Mouse (Mus musculus): Measurements from ENCODE around the gene Pus7l. TPM values are rescaled to one million over a fixed set of nuclear protein-coding genes. Genes with fewer than 3 reads are reported as not detected.
A peak's percentile ranks its signal among the peaks of the same experiment; 100 is the strongest.

Pus7l gene
- polyA plus RNA-seq, 1 experiment from 2014 or later: 5.2 TPM

DNA sequence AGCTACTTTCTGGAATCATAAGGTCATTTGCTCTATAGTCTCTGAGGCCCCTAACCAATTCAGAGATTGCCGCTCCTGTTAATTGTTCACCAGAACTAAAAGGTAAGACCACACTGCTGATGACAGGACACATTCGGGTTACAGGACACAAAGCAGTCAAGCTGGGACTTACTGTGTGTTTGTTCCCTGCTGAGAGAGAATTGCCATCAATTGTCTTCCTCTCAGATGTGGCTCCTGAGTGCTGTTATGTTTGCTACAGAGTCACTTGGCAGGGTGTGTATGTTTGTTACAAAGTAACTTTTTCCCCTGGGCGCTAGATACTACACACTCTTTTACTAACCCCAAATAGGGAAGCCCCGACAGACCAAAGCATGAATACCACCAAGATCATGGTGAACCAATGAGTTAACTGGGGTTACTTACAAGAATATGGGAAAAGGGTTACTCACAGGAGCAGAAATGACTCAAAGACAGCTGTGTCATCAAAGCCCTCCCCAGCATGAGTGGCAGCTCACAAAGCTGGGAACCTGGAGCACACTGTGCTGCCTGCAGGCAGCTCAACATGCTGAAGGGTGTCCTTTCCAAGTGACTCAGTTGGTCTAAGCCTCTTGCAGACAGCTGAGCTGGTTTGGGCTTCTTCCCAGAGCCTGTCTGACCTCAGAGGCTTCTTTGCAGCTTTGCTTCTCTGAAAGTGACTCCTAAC is 31.4 kb upstream of the Pus7l start:
- 65% methylated on average over 4 of the region's 4 CpGs for WGBS
- Histone ChIP-seq H3K9me3 (replicated peaks; ENCODE audit: control insufficient read depth, low read length) (no peaks in the 10 kb centered on the region), H3K36me3 (ENCODE audit: control insufficient read depth, insufficient read depth, low read length) (peaks cover 13% of the 10 kb centered on the region), H3K9ac (ENCODE audit: low read length) (no peak overlapping the region), H3K27ac (ENCODE audit: low read depth, low read length) (no peak overlapping the region), H3K4me1 (ENCODE audit: control insufficient read depth, insufficient read depth, low read length) (no peaks in the 10 kb centered on the region), H3K4me3 (ENCODE audit: low read depth, low read length) (no peak overlapping the region), H3K27me3 (replicated peaks; ENCODE audit: control insufficient read depth, insufficient read depth, low read length) (no peaks in the 10 kb centered on the region), H3K4me2 (ENCODE audit: low read length) (no peak overlapping the region)
- no peak for DNase-seq (ENCODE audit: low spot score)
- no peak for ATAC-seq

DNA sequence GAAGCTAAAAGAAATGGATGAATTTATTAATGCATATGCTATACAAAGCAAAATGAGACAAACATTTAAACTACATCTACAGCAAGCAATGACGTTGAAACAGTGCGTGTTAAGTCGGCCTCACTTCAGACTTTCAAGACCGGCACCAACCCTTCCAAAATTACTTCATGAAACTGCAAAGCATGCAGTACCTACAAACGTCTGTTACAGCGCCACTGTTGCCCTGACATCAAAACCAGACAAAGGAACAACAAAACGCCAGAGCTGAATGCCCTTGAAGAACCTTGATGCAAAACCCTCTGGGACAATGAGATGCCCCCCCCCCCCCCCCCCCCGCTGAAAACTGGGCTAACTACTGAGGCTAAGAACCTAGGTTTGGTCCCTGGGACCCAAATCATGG is 29.4 kb upstream of the Pus7l start:
- Histone ChIP-seq H3K27ac (ENCODE audit: low read depth, low read length) (no peak overlapping the region), H3K4me2 (ENCODE audit: low read length) (no peak overlapping the region), H3K27me3 (replicated peaks; ENCODE audit: control insufficient read depth, insufficient read depth, low read length) (no peaks in the 10 kb centered on the region), H3K4me1 (ENCODE audit: control insufficient read depth, insufficient read depth, low read length) (no peaks in the 10 kb centered on the region), H3K9me3 (replicated peaks; ENCODE audit: control insufficient read depth, low read length) (no peaks in the 10 kb centered on the region), H3K9ac (ENCODE audit: low read length) (no peak overlapping the region), H3K36me3 (ENCODE audit: control insufficient read depth, insufficient read depth, low read length) (no peaks in the 10 kb centered on the region), H3K4me3 (ENCODE audit: low read depth, low read length) (no peak overlapping the region)
- ATAC-seq (no peak), DNase-seq (ENCODE audit: low spot score) (no peak)
- 63% methylated on average over 8 of the region's 8 CpGs for WGBS

DNA sequence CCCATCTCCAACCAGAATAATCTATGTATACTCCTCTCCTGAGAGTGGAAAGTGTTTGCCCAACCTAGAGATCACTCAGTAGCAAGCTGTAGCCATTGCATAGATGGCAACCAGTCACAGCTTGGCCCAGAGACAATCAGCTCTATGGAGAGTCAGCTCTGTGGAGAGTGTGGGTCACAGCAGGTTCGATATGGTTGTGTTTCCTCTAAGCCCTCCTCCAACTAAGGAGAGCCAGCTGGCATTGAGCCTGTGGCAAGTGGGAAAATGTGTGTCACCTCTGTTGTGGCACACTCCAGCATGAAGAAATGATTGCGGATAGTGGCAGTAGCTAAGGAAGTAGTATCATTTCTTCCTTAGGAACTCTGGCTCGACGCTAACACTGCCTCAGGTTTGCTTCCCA is 28.2 kb upstream of the Pus7l start:
- 82% methylated on average over 4 of the region's 4 CpGs for WGBS
- Histone ChIP-seq H3K27ac (ENCODE audit: low read depth, low read length) (no peak overlapping the region), H3K27me3 (replicated peaks; ENCODE audit: control insufficient read depth, insufficient read depth, low read length) (no peaks in the 10 kb centered on the region), H3K36me3 (ENCODE audit: control insufficient read depth, insufficient read depth, low read length) (no peaks in the 10 kb centered on the region), H3K9me3 (replicated peaks; ENCODE audit: control insufficient read depth, low read length) (no peaks in the 10 kb centered on the region), H3K4me2 (ENCODE audit: low read length) (no peak overlapping the region), H3K4me3 (ENCODE audit: low read depth, low read length) (no peak overlapping the region), H3K9ac (ENCODE audit: low read length) (no peak overlapping the region), H3K4me1 (ENCODE audit: control insufficient read depth, insufficient read depth, low read length) (no peaks in the 10 kb centered on the region)
- DNase-seq (ENCODE audit: low spot score): no peak
- ATAC-seq: no peak

DNA sequence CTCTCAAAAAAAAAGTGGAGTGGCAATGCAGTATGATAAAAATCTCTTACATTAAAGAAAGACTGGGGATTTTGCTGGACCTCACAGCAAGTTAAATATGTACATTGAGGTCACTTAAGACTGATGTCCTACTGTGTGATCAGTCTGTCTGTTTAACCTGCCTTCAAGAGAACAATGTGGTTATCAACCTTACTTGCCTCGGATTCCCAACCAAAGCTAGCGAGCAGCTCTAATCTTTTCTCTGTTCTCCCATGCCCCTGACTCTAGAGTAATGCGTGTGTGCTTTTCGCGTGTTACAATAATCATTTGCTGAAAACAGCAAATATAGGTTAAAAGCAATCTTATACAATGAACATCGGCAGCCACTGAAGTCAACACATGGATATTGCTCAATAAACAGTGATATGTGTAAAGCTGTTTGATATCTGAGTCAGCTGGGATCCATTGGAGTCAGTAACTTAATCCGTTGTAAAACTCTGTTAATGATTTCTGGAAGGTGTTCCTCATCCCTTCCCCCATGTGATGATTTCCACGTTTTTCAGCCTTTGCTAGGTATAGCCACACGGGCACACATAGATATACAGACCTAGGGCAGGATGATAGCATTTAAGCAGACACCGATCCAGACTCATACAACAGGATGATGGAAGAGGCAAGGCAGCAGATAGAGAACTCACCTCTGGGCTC is 25.3 kb upstream of the Pus7l start:
- H3K4me1 ChIP-seq (ENCODE audit: control insufficient read depth, insufficient read depth, low read length): no peaks in the 10 kb centered on the region
- no peak overlapping the region for H3K27ac ChIP-seq (ENCODE audit: low read depth, low read length)
- H3K9ac ChIP-seq (ENCODE audit: low read length): no peak overlapping the region
- WGBS: 90% methylated on average over 10 of the region's 10 CpGs
- H3K4me3 ChIP-seq (ENCODE audit: low read depth, low read length): no peak overlapping the region
- no peak overlapping the region for H3K4me2 ChIP-seq (ENCODE audit: low read length)
- no peak for DNase-seq (ENCODE audit: low spot score)
- no peaks in the 10 kb centered on the region for H3K9me3 ChIP-seq (replicated peaks; ENCODE audit: control insufficient read depth, low read length)
- no peaks in the 10 kb centered on the region for H3K36me3 ChIP-seq (ENCODE audit: control insufficient read depth, insufficient read depth, low read length)
- no peak for ATAC-seq
- no peaks in the 10 kb centered on the region for H3K27me3 ChIP-seq (replicated peaks; ENCODE audit: control insufficient read depth, insufficient read depth, low read length)

DNA sequence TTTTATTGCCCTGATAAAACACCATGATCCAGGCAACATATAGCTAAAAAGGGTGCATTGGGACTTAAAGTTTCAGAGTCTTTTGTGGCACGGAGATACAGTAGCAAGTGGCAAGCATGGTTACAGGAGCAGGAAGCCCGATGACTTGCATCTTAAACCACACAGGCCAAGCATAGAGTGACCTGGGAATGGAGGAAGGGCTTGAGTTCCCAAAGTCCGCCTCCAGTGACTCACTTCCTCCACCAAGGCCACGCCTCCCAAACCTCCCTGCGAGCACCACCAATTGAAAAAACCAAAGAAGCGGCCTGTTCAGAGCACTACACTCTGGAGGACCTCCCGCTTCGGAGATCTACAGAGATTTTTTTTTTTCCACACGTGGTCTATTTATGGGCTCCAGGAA is 22.5 kb upstream of the Pus7l start:
- H3K4me3 ChIP-seq (ENCODE audit: low read depth, low read length): no peak overlapping the region
- no peaks in the 10 kb centered on the region for H3K27me3 ChIP-seq (replicated peaks; ENCODE audit: control insufficient read depth, insufficient read depth, low read length)
- no peak overlapping the region for H3K9ac ChIP-seq (ENCODE audit: low read length)
- H3K4me1 ChIP-seq (ENCODE audit: control insufficient read depth, insufficient read depth, low read length): no peaks in the 10 kb centered on the region
- DNase-seq (ENCODE audit: low spot score) (no peak), ATAC-seq (no peak)
- H3K27ac ChIP-seq (ENCODE audit: low read depth, low read length): no peak overlapping the region
- H3K4me2 ChIP-seq (ENCODE audit: low read length): no peak overlapping the region
- no peaks in the 10 kb centered on the region for H3K36me3 ChIP-seq (ENCODE audit: control insufficient read depth, insufficient read depth, low read length)
- 91% methylated on average over 9 of the region's 9 CpGs for WGBS
- H3K9me3 ChIP-seq (replicated peaks; ENCODE audit: control insufficient read depth, low read length): no peaks in the 10 kb centered on the region

DNA sequence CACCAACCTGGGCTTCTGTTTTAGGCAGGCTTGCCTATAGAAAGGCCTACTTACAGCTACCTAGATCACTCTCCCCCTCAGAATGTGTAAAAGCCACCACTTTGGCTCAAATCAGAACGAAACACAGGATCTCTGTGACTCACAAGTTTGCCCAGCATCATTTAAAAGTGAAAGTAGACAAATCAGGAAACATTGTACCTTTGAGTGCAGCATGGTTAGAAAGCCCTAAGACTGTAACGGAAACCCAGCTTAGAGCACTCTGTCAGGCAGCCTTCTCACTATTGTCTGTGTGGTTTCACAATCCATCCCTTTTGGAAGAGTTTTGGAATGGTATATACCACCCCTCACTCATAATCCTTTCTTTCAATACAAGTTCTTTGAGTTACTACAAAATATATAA is 21.6 kb upstream of the Pus7l start:
- Histone ChIP-seq H3K4me3 (ENCODE audit: low read depth, low read length) (no peak overlapping the region), H3K9ac (ENCODE audit: low read length) (no peak overlapping the region), H3K4me1 (ENCODE audit: control insufficient read depth, insufficient read depth, low read length) (no peaks in the 10 kb centered on the region), H3K27me3 (replicated peaks; ENCODE audit: control insufficient read depth, insufficient read depth, low read length) (no peaks in the 10 kb centered on the region), H3K9me3 (replicated peaks; ENCODE audit: control insufficient read depth, low read length) (no peaks in the 10 kb centered on the region), H3K4me2 (ENCODE audit: low read length) (no peak overlapping the region), H3K27ac (ENCODE audit: low read depth, low read length) (no peak overlapping the region), H3K36me3 (ENCODE audit: control insufficient read depth, insufficient read depth, low read length) (no peaks in the 10 kb centered on the region)
- ATAC-seq: no peak
- no peak for DNase-seq (ENCODE audit: low spot score)
- 85% methylated on average over 2 of the region's 2 CpGs for WGBS

DNA sequence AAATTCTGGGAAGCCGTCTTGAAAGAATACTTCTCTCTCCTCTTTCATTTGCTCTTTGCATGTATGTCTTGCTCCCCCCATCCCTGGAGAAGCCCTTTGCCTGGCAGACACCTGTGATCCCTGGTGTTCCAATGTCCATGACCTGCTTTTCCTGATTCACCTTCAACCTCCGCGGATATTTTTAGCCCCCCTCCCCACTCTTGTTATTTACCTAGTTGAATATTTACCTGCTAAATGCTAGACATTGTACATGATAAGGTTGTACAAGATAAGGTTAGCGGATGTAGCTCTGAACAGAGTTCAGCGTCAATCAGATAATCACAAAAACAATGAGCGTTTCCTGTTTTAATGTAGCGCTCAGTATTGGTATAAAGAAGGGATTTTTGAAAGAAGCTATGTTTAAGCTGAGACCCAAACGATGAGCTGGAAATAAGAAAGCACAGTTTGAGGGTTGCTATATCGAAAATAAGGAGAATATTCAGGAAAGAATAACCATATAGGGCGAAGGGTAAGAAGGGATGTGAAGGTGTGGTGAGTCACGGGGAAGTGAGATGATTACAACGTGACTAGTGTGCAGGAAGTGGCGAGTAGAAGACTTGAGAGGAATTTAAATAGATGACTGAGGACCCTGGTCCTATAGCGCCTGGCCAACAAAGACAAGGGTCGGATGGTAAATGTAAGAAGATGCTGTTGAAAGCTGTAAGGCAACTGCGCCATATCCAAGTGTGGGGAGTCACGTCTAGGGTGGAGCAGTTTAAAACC is 15.7 kb upstream of the Pus7l start:
- Histone ChIP-seq H3K4me1 (ENCODE audit: control insufficient read depth, insufficient read depth, low read length) (no peaks in the 10 kb centered on the region), H3K9ac (ENCODE audit: low read length) (no peak overlapping the region), H3K27me3 (replicated peaks; ENCODE audit: control insufficient read depth, insufficient read depth, low read length) (no peaks in the 10 kb centered on the region), H3K9me3 (replicated peaks; ENCODE audit: control insufficient read depth, low read length) (no peaks in the 10 kb centered on the region), H3K36me3 (ENCODE audit: control insufficient read depth, insufficient read depth, low read length) (no peaks in the 10 kb centered on the region), H3K27ac (ENCODE audit: low read depth, low read length) (no peak overlapping the region), H3K4me3 (ENCODE audit: low read depth, low read length) (no peak overlapping the region), H3K4me2 (ENCODE audit: low read length) (no peak overlapping the region)
- no peak for ATAC-seq
- no peak for DNase-seq (ENCODE audit: low spot score)
- 85% methylated on average over 17 of the region's 17 CpGs for WGBS

DNA sequence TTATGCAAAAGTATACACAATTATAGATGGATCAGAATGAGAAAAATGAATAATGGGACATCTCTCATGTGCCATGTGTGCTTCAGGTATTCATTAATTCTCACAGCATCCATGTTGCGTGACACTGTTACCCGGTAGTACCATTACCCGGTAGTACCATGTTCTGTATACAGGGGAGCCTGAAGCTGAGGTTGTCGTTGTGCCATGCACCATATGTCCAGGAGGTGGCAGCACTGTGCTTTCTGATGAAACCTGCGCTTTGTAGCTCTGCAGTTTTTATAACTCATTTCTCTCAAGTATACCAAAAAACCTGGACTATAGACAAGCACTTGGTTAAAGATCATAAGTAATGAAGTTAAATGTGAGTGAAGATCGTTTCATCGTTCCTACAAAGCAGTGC is 14.1 kb upstream of the Pus7l start:
- peak; percentile 77 for ATAC-seq

DNA sequence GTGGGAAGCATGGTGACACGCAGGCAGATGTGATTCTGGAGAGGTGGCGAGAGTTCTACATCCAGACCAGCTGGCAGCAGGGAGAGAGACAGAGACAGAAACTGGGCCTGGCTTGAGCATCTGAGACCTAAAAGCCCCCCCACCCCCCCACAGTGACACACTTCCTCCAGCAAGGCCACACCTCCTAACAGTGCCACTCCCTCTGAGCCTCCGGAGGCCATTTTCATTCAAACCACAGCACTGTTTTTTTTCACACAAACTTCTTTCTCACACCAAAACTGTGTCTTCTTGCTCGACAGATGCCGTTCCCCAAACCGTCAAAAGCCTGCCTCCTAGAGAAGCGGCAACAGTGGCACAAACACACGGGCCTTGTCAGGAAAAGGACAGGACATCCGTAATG is 10.2 kb upstream of the Pus7l start:
- H3K9me3 ChIP-seq (replicated peaks; ENCODE audit: control insufficient read depth, low read length): peaks cover 3% of the 10 kb centered on the region; the same call in 1 of the 2 replicates
- no peak overlapping the region for H3K4me3 ChIP-seq (ENCODE audit: low read depth, low read length)
- WGBS: 94% methylated on average over 9 of the region's 9 CpGs
- no peak for ATAC-seq
- no peak overlapping the region for H3K4me2 ChIP-seq (ENCODE audit: low read length)
- H3K27me3 ChIP-seq (replicated peaks; ENCODE audit: control insufficient read depth, insufficient read depth, low read length): no peaks in the 10 kb centered on the region
- H3K27ac ChIP-seq (ENCODE audit: low read depth, low read length): no peak overlapping the region
- no peaks in the 10 kb centered on the region for H3K4me1 ChIP-seq (ENCODE audit: control insufficient read depth, insufficient read depth, low read length)
- no peaks in the 10 kb centered on the region for H3K36me3 ChIP-seq (ENCODE audit: control insufficient read depth, insufficient read depth, low read length)
- no peak for DNase-seq (ENCODE audit: low spot score)
- no peak overlapping the region for H3K9ac ChIP-seq (ENCODE audit: low read length)

More for the DNA sequence above, 14.1 kb upstream of the Pus7l start:
- H3K9ac ChIP-seq (ENCODE audit: low read length): no peak overlapping the region
- peak; percentile 92 for DNase-seq (ENCODE audit: low spot score)
- H3K4me1 ChIP-seq (ENCODE audit: control insufficient read depth, insufficient read depth, low read length): no peaks in the 10 kb centered on the region
- 21% methylated on average over 7 of the region's 7 CpGs for WGBS
- H3K4me3 ChIP-seq (ENCODE audit: low read depth, low read length): no peak overlapping the region
- H3K4me2 ChIP-seq (ENCODE audit: low read length): no peak overlapping the region
- no peaks in the 10 kb centered on the region for H3K36me3 ChIP-seq (ENCODE audit: control insufficient read depth, insufficient read depth, low read length)
- H3K27ac ChIP-seq (ENCODE audit: low read depth, low read length): no peak overlapping the region
- H3K9me3 ChIP-seq (replicated peaks; ENCODE audit: control insufficient read depth, low read length): no peaks in the 10 kb centered on the region
- H3K27me3 ChIP-seq (replicated peaks; ENCODE audit: control insufficient read depth, insufficient read depth, low read length): no peaks in the 10 kb centered on the region

All from forebrain, embryonic 14.5 days (tissue).